Mouse (Mus musculus): ENCODE results near the gene Inpp5a.

DNA sequence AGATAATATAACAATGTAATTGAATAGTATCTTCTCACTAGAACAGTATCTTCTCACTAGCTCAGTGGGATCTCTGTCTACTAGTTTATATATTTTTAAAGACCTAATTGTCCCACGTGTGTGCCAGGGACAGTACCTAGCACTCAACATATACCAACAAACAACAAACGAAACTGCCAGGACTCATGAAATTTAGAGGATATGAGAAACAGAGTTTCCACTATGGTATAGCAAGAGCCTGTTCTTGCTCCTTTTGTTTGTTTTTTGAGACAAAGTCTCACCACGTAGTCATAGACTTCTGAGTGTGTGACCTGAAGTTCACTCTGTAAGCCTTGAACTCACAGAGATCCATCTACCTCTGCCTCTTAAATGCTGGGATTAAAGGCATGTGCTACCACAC is 10.6 kb upstream of the Inpp5a start:
- TF ChIP-seq CTCF (IDR thresholded peaks at IDR 0.05; ENCODE audit: low read depth) (no peak), EP300 (optimal IDR thresholded peaks at IDR 0.05) (no peak)
